Mouse (Mus musculus): ENCODE data around the gene Olfr661. TPM values are rescaled to one million over a fixed set of nuclear protein-coding genes. Genes with fewer than 3 reads are reported as not detected.

The Olfr661 gene
- not detected in 2 replicates for polyA plus RNA-seq (2015; fragmentation: Nextera tagmentation; extraction: Ambion mirVana)

GRCm38 (mm10) chr7:104686201-104686600, at the start of gene Olfr661:
Olfr661 (plus strand) TSS chr7:104686501.

GRCm38 (mm10) chr7:104646841-104647482, 39.3 kb upstream of the Olfr661 start, which contains the start of gene Olfr658:
Olfr658 (minus strand) TSS chr7:104647305.

DNA sequence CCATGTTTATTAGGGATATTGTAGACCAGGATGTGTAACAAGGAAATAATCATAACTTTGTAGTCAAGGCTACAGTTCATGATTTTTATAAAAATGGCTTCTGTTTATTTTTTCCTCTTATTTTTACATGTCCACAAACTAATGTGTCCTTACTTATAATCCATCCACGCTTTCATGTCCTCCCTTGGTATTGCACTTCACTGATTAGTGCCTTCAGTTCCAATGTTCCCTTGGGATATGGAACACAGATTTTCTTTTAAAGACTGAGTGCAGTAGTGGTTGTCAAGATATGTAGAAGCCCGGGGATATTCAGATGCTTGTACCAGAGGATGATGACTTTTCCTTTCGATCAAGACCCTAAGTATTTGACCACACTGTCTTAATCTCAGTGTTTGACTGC, 19.8 kb upstream of the Olfr661 start, which contains the start of gene Olfr659:
Gene Olfr659, plus strand, starts transcription at position 301 of the 400 bp plus-strand sequence.

Other genes with a start within 250 kb of the Olfr661 start
- gene Trim30a, start 221.3 kb upstream of the Olfr661 start, polyA plus RNA-seq (2015; fragmentation: Nextera tagmentation; extraction: Ambion mirVana) = 1.1 and 1.9 TPM in 2 replicates
- 1.3 and 2.0 TPM in 2 replicates for gene Trim30d, start 178.7 kb upstream of the Olfr661 start, polyA plus RNA-seq (2015; fragmentation: Nextera tagmentation; extraction: Ambion mirVana)
- gene Olfr651, start 136.4 kb upstream of the Olfr661 start, polyA plus RNA-seq (2015; fragmentation: Nextera tagmentation; extraction: Ambion mirVana) = not detected in 2 replicates
- 0.03 TPM in 1 of 2 replicates, not detected in the other for gene Olfr652, start 125.6 kb upstream of the Olfr661 start, polyA plus RNA-seq (2015; fragmentation: Nextera tagmentation; extraction: Ambion mirVana)
- not detected in 2 replicates for gene Olfr653, start 109.2 kb upstream of the Olfr661 start, polyA plus RNA-seq (2015; fragmentation: Nextera tagmentation; extraction: Ambion mirVana)
- not detected in 2 replicates for gene Olfr654, start 99.5 kb upstream of the Olfr661 start, polyA plus RNA-seq (2015; fragmentation: Nextera tagmentation; extraction: Ambion mirVana)
- gene Olfr655, start 84.7 kb upstream of the Olfr661 start, polyA plus RNA-seq (2015; fragmentation: Nextera tagmentation; extraction: Ambion mirVana) = not detected in 2 replicates
- gene Olfr656, start 72.5 kb upstream of the Olfr661 start, polyA plus RNA-seq (2015; fragmentation: Nextera tagmentation; extraction: Ambion mirVana) = not detected in 2 replicates
- not detected in 2 replicates for gene Olfr657, start 61.7 kb upstream of the Olfr661 start, polyA plus RNA-seq (2015; fragmentation: Nextera tagmentation; extraction: Ambion mirVana)
- 0.28 and 0.37 TPM in 2 replicates for gene Olfr658, start 39.2 kb upstream of the Olfr661 start, polyA plus RNA-seq (2015; fragmentation: Nextera tagmentation; extraction: Ambion mirVana)
- gene Olfr659, start 19.7 kb upstream of the Olfr661 start, polyA plus RNA-seq (2015; fragmentation: Nextera tagmentation; extraction: Ambion mirVana) = not detected in 2 replicates
- gene Usp17le, start 91.0 kb downstream of the Olfr661 start, polyA plus RNA-seq (2015; fragmentation: Nextera tagmentation; extraction: Ambion mirVana) = not detected in 2 replicates
- gene Usp17lb, start 156.1 kb downstream of the Olfr661 start, polyA plus RNA-seq (2015; fragmentation: Nextera tagmentation; extraction: Ambion mirVana) = not detected in 2 replicates
- gene Usp17la, start 170.5 kb downstream of the Olfr661 start, polyA plus RNA-seq (2015; fragmentation: Nextera tagmentation; extraction: Ambion mirVana) = not detected in 2 replicates
- not detected in 2 replicates for gene Olfr665, start 191.5 kb downstream of the Olfr661 start, polyA plus RNA-seq (2015; fragmentation: Nextera tagmentation; extraction: Ambion mirVana)
- not detected in 2 replicates for gene Olfr666, start 209.5 kb downstream of the Olfr661 start, polyA plus RNA-seq (2015; fragmentation: Nextera tagmentation; extraction: Ambion mirVana)
- not detected in 2 replicates for gene Olfr667, start 235.0 kb downstream of the Olfr661 start, polyA plus RNA-seq (2015; fragmentation: Nextera tagmentation; extraction: Ambion mirVana)
- not detected in 2 replicates for gene Olfr668, start 241.6 kb downstream of the Olfr661 start, polyA plus RNA-seq (2015; fragmentation: Nextera tagmentation; extraction: Ambion mirVana)
- not detected in 2 replicates for gene Olfr669, start 247.7 kb downstream of the Olfr661 start, polyA plus RNA-seq (2015; fragmentation: Nextera tagmentation; extraction: Ambion mirVana)

All from neural tube, postnatal 0 days (tissue).